Mouse (Mus musculus) adrenal gland, adult 2 months (tissue): ENCODE measurements at regions not wholly inside any gene's neighbourhood (a gene's known extent, or its start where the extent isn't known, plus 50 kb on each side); places are given as distances from the start of the nearest gene placed in this dataset.

Experiments used
- DNase-seq: peaks from one replicate; pipeline ENCODE4 v3.0.0; 2021

GRCm38 (mm10) chr1:105206216-105206615 is 150.3 kb downstream of the Rnf152 start:
- no peak for DNase-seq

- DNase-seq, result peak; percentile 63
These were observed 157.2 kb downstream of the Rnf152 start for GRCm38 (mm10) chr1:105199305-105199704.

- no peak for DNase-seq
These were observed 165.4 kb downstream of the Rnf152 start for GRCm38 (mm10) chr1:105191126-105191525.

- peak; percentile 11 for DNase-seq
These were observed 167.6 kb downstream of the Rnf152 start for GRCm38 (mm10) chr1:105188920-105189266.

- no peak for DNase-seq
These were observed 168.1 kb downstream of the Rnf152 start for GRCm38 (mm10) chr1:105188210-105188919.

GRCm38 (mm10) chr1:105184470-105184869 is 172.0 kb downstream of the Rnf152 start:
- no peak for DNase-seq

- DNase-seq, result peak; percentile 50
These were observed 177.1 kb downstream of the Rnf152 start for GRCm38 (mm10) chr1:105179371-105179823.

- DNase-seq, result no peak
These were observed 177.7 kb downstream of the Rnf152 start for GRCm38 (mm10) chr1:105178773-105179172.

- DNase-seq, result no peak
These were observed 178.6 kb downstream of the Rnf152 start for GRCm38 (mm10) chr1:105177938-105178337.

GRCm38 (mm10) chr1:105177015-105177762 is 179.3 kb downstream of the Rnf152 start:
- DNase-seq, result no peak

- DNase-seq, result no peak
These were observed 185.5 kb downstream of the Rnf152 start for GRCm38 (mm10) chr1:105170979-105171378.

- DNase-seq, result no peak
These were observed 186.4 kb downstream of the Rnf152 start for GRCm38 (mm10) chr1:105170114-105170506.

GRCm38 (mm10) chr1:105169455-105170113 is 186.9 kb downstream of the Rnf152 start:
- DNase-seq, result no peak

GRCm38 (mm10) chr1:105168808-105169207 is 187.7 kb downstream of the Rnf152 start:
- DNase-seq, result no peak

- DNase-seq, result no peak
These were observed 198.9 kb downstream of the Rnf152 start for GRCm38 (mm10) chr1:105157459-105158124.

GRCm38 (mm10) chr1:105152175-105152828 is 204.2 kb downstream of the Rnf152 start:
- DNase-seq, result no peak

GRCm38 (mm10) chr1:105151466-105151846 is 205.1 kb downstream of the Rnf152 start:
- no peak for DNase-seq

GRCm38 (mm10) chr1:105150624-105151465 is 205.7 kb downstream of the Rnf152 start:
- no peak for DNase-seq

GRCm38 (mm10) chr1:105148792-105149191 is 207.7 kb downstream of the Rnf152 start:
- DNase-seq, result no peak

GRCm38 (mm10) chr1:105148048-105148447 is 208.5 kb downstream of the Rnf152 start:
- no peak for DNase-seq

- DNase-seq, result no peak
These were observed 232.6 kb downstream of the Rnf152 start for GRCm38 (mm10) chr1:105123936-105124335.
